Mouse (Mus musculus) c-Kit-positive CD71-negative TER-119-negative erythroid progenitor cells, embryonic 14.5 days (primary cell): ENCODE measurements around the gene Pou2f2.
"Not testable (repeated sequence)": the region's sequence is repeated elsewhere in the genome, so short reads cannot be mapped to it uniquely, and the experiment has no call there.

Experiments
- DNase-seq: peaks from one replicate; pipeline ENCODE4 v3.0.0-alpha.2; 2013; ENCODE audit warnings: low read depth

Pou2f2 gene

DNA sequence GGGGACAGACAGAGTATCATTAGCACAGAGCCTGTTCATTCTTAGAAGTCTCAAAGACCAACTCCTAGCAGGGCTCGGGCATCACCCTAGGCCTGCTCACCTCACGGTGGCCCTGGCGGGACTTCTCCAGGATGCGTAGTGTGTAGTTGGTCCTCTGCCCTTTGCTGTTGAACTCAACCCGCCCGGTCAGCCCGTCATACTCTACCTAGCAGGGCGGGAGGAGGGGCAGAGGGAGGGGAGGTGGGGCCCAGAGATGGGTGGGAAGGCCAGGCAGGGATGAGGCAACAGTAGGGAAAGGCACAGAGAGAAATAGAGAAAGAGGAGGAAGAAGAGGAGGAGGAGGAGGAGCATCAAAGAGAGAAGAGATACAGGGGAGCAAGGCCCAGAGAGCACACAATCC, 121.1 kb downstream of the Pou2f2 start:
- DNase-seq, result no peak

DNA sequence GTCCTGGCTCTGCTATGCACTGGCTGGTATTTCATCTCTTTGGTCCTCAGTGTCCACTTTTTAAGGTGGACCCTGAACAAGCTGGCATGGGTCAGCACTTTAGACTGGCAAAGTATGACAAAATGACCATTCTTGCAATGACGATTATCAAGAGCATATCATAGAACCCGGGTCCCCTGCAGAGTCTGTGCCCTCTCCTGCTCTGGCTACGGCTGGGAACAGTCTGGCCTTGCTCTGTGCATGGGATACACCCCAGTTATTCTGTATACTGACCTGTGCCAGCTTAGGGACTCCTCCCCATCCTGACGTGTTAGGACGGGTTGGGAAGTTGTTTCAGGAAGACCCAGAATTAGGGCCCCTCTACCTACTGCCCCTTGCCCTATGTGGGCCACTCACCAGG, 121.6 kb downstream of the Pou2f2 start:
- DNase-seq, result no peak

DNA sequence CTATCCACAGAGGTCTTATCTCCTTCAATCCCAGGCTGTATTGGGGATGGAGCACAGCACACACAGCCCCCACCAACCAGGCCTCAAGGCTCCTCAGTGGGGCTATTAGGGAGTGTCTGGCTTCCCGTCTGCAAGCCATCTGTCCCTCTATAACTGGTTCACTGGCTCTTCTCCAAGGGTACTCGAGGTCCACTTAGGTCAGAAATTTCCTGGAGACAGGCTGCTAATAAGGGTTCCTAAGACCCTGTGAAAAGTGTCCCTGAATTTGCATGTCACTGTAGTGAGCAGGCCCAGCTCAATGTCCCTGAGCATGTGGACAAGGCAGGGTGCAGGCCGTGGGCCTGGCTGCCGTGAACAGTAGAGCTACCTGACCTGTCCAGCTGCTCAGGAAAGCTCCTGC, 122.6 kb downstream of the Pou2f2 start:
- DNase-seq, result no peak

DNA sequence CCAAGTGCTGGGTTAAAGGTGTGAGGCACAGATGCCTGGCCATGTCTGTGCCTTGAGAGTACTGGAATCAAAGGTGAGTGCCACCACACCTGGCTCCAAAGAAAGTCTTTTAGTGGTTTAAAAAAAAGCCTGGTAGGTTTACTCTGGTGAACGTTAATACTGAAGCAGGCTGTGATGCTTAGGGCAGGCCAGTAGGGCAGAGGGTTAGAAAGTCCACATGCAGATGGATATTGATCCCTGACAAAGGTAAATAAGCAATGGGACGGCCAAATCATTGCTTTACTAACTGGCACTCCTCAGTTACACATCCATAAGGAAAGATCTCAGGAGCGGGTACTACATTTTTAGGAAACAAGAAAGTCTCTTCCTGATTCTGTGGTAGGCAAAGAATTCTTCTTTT, 126.9 kb downstream of the Pou2f2 start:
- no peak for DNase-seq

DNA sequence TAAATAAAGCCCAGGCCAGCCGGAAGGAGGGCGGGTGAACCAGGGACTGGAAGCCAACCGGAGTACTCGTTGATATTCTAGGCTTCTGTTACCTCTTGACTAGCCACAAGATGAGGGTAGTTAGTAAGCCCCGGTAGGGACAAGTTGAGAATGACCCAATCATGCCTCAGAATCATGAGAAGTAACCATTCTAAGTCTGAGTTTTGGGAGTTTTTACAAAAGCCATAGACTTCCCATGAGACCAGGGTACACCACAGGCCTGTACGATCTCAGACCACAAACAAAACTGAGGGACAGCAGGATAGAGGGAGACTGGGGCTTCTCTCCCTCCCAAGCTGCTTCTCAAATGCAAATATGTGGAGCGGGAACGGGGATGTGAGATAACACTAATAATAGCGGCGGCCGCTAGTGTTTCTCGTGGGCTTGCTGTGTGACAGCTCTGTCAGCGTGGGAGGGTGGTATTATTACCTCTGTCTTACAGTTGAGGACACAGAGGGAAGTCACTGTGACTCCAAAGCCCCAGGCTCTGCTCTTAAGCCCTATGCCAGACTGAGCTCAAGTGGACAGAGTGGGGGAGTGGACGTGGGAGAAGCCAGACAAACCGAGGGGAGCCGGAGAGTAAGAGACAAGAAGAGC, 130.1 kb downstream of the Pou2f2 start:
- DNase-seq, result no peak

DNA sequence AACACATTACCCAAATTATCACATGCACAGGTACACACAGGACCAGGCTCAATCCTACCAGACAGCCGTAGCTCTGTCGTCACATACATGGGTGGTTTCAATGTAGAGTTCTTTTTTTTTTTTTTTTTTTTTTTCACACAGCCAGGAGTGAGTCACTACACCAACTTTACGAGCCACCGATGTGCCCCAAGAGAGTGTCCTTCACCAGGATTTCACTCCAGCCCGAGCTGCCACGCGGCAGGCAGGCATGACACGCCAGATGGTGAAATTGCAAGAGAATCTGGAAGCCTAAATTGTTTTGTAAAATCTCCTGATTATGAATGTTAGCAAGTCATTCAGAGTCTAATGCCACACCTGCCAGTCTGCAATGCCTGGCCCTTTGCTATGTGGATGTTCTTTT, 132.2 kb downstream of the Pou2f2 start:
- DNase-seq, result no peak

DNA sequence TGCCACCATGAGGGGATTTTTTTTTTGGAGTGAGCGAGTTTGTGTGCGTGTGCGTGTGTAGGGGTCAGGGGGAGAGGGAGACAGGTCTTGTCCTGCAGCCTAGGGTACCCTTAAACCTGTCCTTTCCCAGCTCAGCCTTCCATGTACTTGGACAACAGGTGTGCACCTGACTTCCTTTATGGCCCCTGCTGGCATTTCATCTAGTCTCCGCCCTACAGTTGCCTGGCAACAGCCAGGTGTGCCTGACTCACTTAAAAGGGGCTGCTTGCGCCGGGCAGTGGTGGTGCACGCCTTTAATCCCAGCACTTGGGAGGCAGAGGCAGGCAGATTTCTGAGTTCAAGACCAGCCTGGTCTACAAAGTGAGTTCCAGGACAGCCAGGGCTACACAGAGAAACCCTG, 134.9 kb downstream of the Pou2f2 start:
- not testable (repeated sequence) for DNase-seq

DNA sequence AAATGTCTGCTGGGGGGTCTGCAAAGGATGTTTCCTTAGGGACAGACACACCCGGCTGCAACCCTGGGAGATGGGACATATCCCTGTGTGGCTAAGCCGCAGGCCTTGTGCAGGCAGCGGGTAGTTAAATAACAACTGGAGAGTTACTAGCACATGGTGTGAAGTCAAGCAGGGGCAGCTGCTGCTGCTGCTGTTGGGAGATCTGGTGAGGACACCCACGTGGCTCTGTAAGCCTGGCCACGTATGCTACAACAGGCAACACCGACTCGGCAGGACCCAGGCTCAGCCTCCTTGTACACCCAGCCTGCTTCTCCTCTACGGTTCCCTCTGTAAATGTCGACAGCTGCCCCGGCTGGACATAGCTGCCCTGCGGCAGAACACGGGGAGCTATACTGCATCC, 137.6 kb downstream of the Pou2f2 start:
- DNase-seq, result no peak
